Mouse (Mus musculus) mature B cell (primary cell): ENCODE data around the gene Sass6.
"Not testable (repeated sequence)": the region's sequence is repeated elsewhere in the genome, so short reads cannot be mapped to it uniquely, and the experiment has no call there.

Experiments
- in situ Hi-C: fragments of 300-500 bp; cut with MboI; formaldehyde crosslinking; loops from 2 replicates; pipeline ENCODE4 v1.14.3; 2019

Sass6 gene

DNA sequence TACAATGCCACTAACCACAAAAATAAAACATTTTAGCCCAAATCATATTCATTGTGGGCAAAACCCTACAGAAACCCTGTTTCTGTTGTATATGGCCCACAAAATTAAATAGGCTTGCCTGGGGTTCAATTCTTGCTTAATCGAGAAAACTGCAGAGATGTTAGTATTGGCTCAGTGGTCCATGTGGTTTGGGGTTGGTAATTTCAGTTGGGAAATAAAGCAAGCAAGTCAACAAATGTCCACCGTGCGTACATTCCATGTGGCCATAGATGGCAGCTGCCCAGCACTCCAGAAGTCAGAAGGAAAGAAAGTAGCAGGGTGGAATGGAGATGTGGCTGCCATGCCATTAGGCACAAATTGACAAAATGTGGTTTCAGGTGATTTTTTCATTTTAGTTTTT is 38.2 kb downstream of the Sass6 start:
- in situ Hi-C loops = no loop called here

- in situ Hi-C loops = no loop called here
These were observed 39.3 kb downstream of the Sass6 start for GRCm38 (mm10) chr3:116634091-116634490.

DNA sequence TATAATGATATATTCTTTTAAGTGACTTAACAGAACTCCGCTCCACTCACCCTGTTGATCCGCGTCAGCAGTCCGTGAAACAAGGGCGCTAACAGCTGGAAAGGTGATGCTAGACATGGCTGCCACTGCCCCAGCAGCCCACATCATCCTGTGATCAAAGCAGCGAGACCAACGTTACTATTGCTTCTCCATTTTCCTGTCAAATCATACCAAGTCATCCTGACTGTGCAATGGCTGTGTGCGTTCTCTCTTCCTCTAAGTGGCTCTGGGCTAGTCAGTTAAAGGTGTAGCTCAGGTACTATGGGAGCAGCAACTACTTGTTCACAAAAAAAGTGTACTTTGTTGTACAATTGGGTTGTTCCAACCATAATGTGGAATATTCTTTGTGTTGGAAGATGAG is 40.1 kb downstream of the Sass6 start:
- in situ Hi-C loops = no loop called here

- in situ Hi-C loops = no loop called here
These were observed 41.0 kb downstream of the Sass6 start for GRCm38 (mm10) chr3:116635799-116636198.

DNA sequence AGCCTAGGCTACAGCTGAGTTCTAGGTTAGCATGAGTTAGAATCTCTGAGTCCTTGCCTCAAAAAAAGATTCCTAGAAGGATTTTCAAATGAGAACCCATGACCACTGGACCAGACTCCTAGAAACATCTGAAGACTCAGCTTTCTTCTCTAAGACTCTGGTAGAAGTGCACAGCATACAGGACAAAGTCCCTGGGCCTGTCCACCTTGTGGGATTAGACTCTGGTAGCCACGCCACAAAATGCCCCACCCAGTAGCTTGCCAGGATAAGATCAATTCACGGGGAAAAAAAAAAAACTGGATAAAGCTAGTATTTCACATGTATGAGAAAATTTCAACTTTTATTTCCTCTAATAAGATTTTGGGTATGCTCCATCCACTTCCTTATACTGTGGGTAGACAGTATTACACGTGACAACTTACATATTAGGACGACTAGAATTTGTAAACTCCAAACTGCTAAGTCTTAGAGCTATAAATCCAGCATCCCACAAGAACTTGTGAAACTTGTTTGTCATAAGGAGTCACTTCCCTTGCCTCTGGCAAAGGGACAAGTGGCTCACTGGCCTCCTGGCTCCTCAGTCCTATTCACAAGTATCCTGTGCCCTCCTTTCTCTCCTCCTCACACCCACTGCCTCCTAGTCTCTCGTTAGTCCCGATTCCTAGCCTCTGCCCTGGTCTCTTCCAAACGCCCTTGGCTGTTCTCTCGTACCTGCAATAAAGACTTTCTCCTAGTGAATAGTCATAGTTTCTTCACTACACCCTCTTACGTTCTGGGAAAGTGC is 43.1 kb downstream of the Sass6 start:
- in situ Hi-C loops = no loop called here

- in situ Hi-C loops = no loop called here
These were observed 43.8 kb downstream of the Sass6 start for GRCm38 (mm10) chr3:116638572-116638971.

DNA sequence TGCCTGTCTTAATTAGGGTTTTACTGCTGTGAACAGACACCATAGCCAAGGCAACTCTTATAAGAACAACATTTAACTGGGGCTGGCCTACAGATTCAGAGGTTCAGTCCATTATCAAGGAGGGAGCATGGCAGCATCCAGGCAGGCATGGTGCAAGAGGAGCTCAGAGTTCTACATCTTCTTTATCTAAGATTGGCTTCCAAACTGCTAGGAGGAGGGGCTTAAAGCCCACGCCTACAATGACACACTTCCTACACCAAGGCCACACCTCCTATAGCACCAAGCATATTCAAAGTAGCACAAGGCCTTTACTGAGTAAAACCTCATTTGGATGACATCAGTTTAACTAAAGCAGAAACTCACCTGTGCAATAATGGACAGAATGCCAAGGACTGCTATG is 45.2 kb downstream of the Sass6 start:
- in situ Hi-C loops = no loop called here

- in situ Hi-C loops = no loop called here
These were observed 47.1 kb downstream of the Sass6 start for GRCm38 (mm10) chr3:116641811-116642371.

DNA sequence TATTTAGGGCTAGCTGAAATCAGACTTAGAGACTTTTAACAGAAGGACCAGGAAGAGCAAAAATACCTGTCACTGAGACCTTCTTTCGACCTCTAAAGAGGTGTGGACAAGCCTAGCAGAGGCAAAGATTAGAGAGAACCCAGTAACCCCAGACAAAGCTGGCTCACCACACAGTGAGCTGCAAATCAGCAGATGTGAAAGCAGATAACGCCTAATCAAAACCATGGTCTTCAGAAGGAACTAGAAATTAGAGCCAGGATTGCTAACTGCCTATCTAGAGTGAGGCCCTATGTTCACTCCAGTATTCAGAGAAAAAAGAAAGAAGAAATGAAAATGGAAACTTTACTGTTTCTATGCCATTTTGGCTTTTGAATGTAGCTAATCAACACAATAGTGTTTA is 47.6 kb downstream of the Sass6 start:
- in situ Hi-C loops = no loop called here

DNA sequence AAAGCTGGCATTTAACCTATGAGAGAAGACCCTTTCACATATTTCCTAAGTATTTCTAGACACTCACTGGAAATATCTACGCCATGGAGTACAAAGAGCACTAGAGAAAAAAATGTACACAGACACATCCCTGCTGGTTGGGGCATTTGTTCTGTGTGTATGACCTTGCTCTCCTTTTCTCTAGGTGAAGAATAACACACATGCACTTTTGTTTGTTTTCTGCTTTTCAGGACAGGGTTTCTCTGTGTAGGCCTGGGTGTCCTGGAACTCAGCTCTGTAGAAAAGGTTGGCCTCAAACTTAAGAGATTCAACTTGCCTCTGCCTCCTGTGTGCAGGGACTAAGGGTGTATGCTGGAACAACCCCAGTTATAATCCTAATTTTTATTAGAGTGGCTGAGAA is 51.6 kb downstream of the Sass6 start:
- in situ Hi-C loops = no loop called here

- in situ Hi-C loops = no loop called here
These were observed 54.0 kb downstream of the Sass6 start for GRCm38 (mm10) chr3:116648805-116649204.

DNA sequence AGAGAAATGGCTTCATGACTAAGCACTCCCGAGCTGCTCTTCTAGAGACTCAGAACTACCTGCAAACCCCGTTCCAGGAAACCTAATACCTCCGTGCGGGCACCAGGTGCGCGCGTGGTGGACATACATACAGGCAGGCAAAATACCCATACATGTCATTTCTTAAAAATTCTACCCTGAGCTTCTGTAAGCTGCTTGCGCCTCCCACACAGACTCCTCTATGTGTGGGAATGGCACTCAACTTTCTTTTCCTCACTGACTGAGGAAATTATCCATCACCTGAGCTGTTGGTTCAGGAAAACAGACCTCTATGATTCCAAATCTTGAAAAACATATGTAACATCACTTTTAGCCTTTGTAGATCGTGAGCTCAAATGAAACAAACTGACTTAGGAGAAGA is 55.9 kb downstream of the Sass6 start:
- in situ Hi-C loops = no loop called here

DNA sequence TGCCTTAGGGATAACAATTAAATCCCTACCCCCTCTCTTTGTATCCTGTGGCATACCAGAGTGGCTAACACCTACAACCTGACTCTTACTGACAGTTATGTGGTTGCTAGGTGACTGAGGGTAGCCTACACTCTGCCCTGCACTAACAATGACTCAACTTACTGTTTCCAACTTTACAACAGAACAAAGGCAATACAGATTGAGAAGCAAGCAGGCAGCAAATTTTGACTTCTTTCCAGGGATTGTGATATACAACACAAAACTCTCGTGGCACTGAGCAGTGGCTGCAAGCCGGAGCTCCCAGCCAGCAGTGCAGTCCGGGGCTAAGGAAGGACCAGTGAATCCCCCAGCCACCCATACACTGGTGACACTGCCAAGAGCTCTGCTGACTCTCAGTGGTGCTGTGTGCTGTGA is 57.3 kb downstream of the Sass6 start:
- in situ Hi-C loops = no loop called here

- in situ Hi-C loops = no loop called here
These were observed 58.6 kb downstream of the Sass6 start for GRCm38 (mm10) chr3:116653278-116653945.

GRCm38 (mm10) chr3:116654051-116654450 is 59.3 kb downstream of the Sass6 start:
- in situ Hi-C loops = not testable (repeated sequence)

DNA sequence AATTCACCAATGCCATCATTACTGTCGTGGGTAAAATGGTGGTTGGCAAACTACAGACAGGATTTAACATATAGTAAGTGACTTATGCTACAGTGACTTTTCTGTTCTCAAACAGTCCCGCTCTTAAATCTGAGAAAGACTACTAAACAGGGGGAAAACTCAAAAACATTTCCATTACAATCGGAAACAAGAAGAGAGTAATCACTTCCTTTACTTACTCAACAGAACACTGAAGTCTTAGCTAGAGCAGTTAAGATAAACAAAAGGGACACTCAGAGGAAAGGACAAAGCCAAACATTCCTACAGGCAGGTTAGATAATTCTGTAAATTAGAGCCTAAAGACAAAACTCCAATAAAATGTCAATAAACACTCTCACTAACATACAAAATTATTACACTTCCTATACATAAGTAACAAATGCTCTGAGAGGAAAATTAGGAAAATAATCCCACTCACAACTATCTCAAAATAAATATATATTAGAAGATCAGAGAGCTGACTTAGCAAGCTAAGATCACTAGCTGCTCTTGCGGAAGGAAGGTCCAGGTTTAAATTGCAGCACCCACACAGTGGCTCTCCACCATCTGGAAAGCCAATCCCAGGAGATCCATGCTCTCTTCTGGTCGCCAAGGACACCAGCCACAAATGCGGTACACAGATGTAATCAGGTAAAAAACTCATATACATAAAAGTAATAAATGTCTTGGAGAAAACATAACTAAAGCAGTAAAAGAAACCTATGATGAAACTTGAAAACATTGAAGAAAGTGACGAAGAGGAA is 61.6 kb downstream of the Sass6 start:
- in situ Hi-C loops = no loop called here

DNA sequence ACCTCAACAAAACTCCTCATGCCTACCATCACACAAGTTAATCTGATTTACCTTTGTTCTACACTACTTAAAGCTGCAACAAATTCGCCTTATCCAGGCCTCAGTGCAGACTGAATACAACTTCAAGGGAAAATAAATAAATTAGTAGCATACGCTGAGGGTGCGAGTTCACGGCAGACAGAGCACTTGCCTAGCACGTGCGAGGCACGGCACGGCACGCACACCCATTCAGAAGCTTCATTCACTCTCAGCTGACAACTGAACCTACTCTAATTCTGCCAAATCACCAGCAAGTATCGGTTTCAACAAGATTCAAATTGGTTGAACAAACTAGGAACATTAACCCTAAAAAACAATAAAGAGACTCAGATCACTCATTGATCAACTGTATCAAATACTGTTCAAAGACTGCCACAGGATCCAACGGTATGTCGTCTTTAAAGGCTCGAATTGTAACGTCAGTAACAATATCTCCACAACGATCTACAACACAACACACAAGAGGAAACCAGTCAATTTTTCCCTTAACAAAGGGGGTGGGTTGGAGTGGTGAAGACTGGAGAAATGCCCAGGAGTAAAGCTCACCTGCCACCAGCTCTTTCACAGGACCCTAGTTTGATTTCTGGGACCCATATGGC is 64.3 kb downstream of the Sass6 start:
- in situ Hi-C loops = no loop called here

- in situ Hi-C loops = no loop called here
These were observed 65.2 kb downstream of the Sass6 start for GRCm38 (mm10) chr3:116659856-116660430.

- in situ Hi-C loops = no loop called here
These were observed 66.6 kb downstream of the Sass6 start for GRCm38 (mm10) chr3:116661288-116661869.

- in situ Hi-C loops = no loop called here
These were observed 67.2 kb downstream of the Sass6 start for GRCm38 (mm10) chr3:116661870-116662414.

DNA sequence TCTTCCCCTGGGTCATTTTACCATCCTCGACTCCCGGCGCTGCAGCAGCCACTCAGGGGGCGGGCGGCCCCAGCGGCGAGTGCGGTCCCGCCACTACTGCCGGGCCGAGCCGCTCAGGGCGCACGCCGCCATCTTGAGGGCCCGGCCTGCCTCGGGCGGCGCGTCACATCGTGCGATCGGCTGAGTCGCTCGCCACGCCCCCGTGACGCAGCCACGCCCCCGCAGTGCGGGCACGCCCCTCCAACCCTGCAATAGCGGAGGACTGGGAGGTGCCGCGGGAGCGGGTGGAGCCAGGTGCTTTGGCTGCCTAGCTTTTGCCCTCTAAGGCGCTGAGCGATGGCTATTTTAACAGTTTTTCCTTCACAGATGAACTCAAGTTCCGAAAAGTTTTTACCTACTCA is 67.7 kb downstream of the Sass6 start, which contains the start of gene Mfsd14a:
Gene Mfsd14a (minus strand): TSS at position 215 of the 401 bp plus-strand sequence.
- in situ Hi-C loops = no loop called here
